Mouse (Mus musculus) neutrophil, adult 5-6 weeks (primary cell): ENCODE results near the gene Efl1. TPM values are rescaled to one million over a fixed set of nuclear protein-coding genes. Genes with fewer than 3 reads are reported as not detected.

Source experiments
- ATAC-seq: fragments of 151-379, 151-347 bp; 2 replicates; pipeline ENCODE4 v1.8.0; 2017; ENCODE audit warnings: mild to moderate bottlenecking, moderate TSS enrichment; ENCODE audit not compliant: insufficient number of reproducible peaks, poor library complexity, low FRiP score, severe bottlenecking; ENCODE audit errors: extremely low read depth
- total RNA-seq: library from RNA; stranded (forward); fragments of 200-1000 nt; gene quantifications from 2 replicates; pipeline ENCODE4 v1.2.3, GENCODE M21; 2017

Gene Efl1
- total RNA-seq: 22.1 and 25.6 TPM in 2 replicates

DNA sequence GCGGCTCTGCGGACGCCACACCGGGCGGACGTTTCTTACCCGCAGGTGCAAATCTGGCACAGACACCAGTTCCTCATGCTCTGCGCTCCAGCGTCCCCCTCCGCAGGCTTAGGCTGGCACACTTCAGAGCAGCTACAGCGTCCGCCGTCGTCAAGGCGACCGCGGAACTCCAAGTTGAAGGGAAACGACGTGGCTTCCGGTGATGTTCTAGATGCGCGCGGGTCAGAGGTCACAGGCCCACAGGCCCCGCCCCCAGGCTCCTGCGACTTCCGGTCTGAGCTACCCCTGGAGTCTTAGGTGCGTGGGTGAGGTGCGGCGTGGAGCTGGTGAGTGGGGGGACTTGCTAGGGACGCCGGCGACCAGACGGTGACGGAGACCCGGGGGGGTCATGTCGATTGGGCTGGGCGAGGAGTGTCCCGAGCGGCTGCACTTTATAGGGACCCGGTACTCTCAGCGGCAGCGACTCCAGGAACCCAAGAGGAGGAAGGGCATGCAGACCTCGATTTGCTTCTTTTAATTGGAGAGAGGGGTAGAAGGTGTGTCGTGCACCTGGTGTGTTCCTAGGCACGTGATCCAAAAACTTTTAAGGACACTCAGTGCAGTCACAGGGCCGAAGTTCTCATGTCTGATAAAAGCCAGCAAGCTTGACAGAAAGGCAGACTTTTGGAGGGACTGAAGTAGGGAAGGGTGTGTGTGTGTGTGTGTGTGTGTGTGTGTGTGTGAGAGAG is at the start of gene Efl1, which contains the start of gene Saxo2:
Gene Efl1 (plus strand): TSS at position 262 of the 728 bp plus-strand sequence.
Gene Saxo2 (minus strand): TSS at position 176 of the 728 bp plus-strand sequence.
- peak; percentile 99 for ATAC-seq

DNA sequence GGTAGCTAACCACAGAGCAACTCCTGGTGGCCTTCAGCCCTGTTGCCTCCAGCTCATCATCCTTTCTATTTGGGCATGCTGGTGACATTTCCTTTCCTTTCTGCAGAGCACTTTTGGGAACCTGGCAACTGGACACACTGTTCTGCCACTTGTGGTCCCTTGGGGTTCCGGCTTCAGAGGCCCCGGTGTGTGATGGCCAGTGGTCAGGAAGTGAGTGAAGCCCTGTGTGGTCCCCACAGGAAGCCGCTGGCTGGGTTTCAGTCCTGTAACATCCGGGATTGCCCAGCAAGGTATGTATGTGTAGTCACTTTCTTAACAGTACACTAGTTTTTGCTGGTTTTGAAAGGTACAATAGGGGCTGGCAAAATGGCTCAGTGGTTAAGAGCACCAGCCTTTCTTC is 46.4 kb upstream of the Efl1 start:
- ATAC-seq: no peak

DNA sequence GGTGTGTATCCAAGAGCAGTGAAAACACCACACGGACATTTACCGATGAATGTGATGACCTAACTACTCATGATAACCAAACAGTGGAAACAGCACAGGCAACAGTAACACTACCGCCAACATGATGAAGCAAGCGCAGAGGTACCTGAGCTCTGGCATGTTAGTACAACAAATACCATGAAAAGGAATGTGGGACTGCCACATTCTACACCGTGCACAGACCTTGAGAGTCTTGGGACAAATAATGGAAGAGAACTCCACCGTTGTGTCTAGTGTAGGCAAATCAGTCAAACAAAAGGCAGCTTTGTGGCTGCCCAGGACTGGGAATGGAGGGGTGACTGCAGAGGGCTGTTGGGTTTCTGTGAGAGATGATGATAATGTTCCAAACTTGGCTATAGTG is 43.0 kb upstream of the Efl1 start:
- ATAC-seq: no peak

DNA sequence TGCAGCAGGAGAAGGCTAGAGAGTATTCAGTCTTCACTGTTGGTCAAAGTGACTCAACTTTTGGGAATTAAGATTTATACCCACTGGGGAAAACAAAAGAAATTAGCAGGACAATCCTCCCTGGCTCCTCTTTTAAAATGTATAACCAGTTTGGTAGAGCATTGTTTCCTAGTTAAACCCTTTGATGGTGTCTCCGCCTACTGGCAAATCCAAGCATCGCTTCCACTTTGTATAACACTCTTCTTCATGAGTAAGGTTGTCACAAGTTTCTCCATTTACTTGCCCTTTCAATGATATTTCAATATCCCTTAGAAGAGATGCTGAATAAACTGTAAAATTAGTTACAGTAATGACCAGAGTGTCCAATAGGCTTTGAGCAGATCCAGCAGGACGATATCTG is 38.8 kb upstream of the Efl1 start:
- ATAC-seq: no peak

DNA sequence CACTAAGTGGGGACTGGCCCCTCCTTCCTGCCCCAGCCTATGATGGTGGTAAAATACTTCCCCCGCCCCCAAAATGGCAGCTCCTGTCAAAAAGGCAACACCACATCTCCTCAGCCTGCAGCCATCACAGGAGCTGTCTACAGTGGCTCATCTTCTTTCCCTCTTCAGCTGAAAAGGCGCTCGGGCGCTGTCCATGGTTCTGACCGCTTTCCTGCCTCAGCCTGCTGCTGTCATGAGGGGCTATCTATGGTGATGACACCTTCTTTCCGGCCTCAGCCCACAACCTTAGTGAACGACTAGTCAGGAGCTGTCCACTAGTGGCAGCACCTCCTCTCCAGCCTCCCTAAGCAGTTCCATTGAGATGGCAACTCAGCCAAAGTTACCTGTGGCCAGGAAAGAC is 23.1 kb upstream of the Efl1 start:
- no peak for ATAC-seq

DNA sequence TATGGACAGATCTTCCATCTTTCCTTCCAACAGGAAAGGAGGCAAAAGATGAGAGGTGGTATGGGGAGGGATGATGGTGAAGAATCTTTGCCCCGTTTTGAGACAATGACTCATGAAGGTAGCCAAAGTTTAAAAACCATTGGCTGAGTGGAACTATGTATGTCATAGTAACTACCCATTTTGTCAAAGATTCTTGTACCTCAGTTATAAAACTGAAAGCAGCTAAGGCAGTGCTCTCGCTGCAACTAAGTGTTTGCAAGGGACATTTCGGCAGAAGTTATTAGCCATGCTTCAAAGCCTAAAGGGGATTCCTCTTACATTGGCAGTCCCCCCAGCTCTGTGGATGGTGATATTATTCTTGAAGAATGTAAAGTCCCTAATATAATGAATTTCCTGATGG is 1.2 kb upstream of the Efl1 start:
- ATAC-seq: no peak

DNA sequence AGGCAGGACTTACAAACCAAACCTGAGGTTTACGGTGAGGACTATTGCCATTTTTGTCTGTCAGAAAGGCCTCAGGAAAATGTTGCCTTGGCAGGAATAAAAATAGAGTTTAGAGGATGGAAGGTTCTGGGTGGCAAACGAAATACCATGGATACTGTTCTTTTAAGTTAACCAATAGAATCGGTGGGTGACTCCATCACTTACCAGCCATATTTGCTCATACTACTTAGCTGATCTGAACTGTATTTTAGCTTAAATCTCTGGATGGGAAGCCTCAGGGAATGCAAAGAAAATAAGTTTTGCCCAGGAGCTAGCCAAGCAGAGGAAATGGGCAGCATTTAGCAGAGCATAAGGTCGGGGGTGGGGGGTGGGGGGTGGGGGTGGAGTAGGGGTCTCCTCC is 505 bp upstream of the Efl1 start:
- ATAC-seq: no peak

DNA sequence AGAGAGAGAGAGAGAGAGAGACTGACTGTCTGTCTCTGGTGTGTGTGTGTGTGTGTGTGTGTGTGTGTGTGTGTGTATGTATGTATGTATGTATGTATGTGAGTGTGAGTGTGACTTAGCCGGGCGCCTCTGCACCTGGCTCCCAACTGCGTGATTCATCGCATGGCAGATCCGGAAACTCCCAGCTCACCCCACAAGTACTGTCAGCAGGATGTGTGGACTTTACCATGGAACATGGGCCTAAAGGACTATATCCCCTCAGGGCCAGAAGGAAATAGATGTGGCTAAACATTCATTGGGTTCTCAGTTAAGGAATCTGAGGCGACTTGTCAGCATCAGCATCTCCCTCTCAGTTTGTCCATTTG is 649 bp downstream of the Efl1 start:
- ATAC-seq: no peak

DNA sequence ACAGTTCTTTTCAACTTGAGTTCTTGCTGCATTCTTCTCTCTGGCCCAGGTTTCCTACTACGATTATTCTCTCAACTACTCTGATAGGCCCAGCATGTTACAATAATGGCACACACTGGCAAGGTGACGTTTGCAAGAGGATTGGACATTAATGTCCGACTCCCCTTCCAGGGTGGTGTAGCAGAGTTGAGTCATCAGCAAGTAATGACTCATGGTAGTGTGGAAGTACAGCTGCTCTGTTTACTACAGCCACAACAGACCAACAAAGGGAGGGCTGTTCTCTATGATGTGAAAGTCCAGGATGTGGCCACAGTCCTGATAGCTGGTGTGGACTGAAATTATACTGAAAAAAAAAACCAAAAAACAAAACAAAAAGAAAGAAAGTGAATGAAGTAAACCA is 16.2 kb downstream of the Efl1 start:
- no peak for ATAC-seq

DNA sequence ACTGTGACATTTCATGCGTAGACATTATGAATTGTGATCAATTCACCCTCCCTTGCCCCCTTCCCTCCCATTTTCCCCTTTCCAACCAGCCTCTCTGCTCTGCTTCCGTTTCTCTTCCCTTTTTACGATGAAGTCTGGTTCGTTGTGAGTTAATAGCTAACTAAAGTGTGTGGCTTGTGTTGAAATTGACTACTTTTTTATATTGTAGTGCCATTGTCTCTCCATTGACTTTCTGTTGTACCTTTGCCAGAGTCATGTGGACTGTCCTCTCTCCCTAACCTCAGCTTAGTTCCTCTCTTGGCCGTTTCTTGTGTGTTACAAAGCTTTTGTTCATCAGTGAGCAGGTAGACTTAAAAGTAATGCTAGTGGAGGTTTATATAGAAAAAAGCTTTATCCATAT is 27.6 kb downstream of the Efl1 start:
- no peak for ATAC-seq

DNA sequence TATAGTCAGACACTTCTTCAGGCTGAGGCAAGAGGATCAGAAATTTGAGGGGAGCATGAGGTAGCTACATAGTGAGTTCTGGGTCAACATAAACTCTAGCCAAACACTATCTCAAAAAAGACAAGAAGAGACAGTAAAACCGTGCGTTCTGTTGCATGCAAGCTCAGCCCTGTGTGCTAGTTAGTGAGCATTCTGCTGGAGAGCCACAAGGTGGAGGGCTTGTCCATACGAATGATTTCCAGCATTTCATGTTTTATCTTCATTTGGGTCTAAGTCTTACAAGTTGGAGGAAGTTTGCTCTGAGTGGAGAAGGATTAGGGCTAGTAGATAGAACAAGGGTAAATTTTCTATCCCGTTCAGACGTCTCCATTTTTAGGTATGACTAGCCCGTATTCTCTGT is 28.4 kb downstream of the Efl1 start:
- ATAC-seq: no peak

DNA sequence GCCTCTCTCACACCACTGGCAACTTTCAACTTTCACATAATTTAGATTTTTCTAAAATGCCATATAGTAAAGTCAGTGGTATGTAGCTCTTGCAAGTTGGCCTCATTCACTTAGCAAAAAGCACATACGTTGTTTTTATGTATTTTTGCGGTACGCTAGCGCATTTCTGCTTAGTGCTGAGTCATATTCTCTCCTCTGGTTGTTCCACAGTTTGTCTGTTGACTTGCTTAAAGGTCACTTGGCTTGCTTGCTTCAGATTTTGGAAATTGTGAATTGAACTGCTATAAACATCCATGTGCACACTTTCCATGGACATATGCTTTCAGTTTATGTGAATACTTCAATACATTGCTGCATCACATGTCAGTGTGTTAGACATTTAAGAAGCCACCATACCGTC is 31.5 kb downstream of the Efl1 start:
- no peak for ATAC-seq

DNA sequence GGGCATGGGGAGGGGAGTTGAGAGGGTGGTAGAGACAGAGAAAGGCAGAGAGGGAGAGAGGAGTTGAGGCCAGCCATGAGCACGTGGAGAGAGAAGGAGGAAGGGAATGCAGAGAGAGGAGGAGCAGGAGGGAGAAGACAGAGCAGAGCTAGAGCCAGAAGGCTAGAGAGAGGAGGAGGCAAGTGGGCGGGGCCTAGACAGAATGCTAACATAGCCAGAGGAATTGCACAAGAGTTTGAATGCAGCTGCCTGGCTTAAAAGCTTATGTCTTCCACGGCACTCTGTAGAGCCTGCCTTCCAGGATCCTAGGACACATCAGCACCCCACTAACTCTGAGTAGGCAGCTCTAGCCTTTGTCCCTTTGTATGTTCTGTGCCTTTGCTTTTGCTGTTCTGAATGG is 40.3 kb downstream of the Efl1 start:
- no peak for ATAC-seq

DNA sequence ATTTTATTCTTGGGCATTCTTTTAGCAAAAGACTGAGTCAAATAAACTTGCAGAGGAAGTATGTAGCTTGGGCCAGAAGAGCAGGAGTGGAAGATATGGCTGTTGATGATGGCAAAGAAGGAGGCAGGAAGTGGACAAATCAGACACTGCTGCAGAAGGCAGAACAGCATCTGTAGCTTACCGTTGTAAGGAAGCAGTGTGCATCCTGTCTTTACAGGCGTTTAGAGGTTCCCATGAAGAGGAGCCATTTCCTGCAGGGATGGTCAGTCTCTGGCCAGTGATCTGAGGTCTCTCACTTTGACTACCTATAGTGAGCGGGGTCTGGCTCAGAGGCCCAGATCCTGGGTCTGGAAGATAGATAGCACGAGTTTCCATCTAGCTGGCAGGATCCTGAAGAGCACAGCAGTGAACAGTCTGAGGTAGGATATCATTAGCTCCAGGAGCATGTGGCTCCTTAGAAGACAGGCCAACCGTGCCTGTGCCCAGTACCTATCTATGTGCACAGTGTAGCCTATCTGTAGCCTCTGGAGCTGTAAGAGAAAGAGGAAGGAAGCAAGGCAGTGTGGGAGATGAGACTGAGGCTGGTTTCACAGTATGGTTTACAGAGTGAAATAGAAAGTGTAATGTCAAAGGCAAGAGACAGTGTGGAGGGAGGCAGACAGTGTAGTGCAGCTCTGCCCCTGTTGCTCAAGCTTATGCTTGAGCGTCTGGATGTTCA is 42.8 kb downstream of the Efl1 start:
- ATAC-seq: peak; percentile 75

DNA sequence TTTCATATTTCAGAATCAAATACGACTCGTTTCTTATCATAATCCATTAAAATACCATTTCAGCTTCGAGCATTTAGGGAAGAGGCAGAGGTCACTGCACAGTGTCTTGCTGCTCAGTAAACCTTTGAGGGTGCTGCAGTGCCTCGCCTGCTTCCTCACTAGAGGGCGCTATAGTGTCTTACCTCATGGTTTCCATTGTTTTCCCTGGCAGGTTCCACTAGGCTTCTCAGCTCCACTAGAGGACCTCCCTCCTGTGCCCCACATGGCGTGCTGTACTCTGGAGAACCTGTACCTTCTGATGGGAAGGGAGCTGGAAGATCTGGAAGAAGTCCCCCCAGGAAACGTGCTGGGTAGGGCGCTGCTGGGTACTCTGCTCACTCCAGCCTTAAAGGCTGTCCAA is 49.3 kb downstream of the Efl1 start:
- ATAC-seq: no peak

DNA sequence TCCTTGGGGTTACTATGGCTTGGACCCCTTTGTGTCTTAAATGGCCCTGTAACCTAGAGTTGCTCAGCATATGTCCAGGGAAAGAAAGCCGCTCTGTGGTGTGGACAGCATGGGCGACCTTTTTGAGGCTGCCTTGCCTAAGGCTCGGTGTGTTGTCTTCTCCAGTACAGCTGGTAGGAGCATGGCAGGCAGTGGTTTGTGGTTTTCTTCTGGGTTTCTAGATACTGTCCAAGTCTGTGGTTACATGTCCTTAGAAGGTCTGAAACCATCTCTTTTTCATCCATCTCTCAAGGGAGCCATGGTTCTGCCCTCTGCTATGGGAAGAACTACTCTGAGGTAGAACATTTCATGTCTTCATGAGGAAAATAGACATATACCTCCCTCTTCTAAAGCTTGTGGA is 50.6 kb downstream of the Efl1 start:
- no peak for ATAC-seq

DNA sequence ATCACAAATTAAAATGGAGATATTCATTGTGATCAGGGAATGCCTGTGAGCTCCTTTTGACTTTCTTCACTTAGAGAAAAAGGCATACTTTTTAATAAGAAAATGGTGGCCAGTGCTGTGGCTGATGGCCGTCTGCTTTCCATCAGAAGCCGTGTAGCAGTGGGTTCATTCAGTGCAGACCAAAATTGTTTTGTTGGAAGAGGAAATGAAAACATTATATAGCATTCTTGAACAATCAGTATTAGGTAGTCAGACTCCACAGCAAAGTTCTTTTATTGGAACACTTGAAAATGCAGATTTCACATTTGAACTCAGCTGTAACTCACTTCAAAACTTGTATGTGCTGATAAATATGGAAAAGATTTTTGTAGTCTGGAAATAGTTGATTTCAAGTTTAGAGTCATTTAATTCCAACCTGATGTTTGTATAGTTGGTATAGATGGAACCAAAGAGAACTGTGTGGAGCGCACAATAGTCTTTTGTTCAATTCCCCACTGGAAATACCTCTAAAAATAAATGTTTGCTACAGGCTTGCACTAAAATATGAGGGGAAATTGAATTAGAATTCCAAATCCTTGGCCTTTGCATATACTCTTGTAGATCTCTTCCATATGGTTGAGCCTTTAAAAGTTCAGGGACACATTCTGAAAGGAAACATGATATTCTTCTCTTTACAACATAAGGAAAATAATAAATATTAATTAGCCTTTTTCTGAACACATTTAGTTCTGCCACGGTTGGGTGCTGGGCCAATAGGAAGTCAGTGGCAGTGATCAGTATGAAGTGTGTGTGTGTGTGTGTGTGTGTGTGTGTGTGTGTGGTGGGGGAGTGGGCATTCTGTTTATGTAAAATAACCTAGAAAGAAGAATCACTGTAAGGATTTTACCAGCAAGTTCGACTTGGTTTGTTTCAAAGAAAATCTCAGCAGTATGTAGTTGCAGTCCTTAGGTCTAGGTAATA is 54.2 kb downstream of the Efl1 start:
- no peak for ATAC-seq

DNA sequence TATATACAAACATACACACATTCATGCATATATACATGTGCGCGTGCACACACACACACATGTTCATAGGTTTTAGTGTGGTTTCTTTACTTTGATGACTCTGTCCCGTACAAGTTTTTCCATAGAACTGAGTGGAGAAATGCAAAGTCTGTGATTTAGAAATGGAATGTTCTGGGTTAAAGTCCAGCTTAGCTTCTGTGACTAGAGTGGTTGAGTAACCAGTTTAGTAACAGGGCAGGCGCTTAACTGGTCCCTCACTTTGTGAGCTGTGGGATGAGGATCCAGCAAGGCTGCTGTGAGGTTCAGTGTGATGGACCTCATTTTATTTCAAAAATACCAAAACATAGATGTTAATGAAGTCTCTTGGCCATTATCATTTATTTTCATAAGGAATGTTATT is 60.8 kb downstream of the Efl1 start:
- ATAC-seq: no peak

DNA sequence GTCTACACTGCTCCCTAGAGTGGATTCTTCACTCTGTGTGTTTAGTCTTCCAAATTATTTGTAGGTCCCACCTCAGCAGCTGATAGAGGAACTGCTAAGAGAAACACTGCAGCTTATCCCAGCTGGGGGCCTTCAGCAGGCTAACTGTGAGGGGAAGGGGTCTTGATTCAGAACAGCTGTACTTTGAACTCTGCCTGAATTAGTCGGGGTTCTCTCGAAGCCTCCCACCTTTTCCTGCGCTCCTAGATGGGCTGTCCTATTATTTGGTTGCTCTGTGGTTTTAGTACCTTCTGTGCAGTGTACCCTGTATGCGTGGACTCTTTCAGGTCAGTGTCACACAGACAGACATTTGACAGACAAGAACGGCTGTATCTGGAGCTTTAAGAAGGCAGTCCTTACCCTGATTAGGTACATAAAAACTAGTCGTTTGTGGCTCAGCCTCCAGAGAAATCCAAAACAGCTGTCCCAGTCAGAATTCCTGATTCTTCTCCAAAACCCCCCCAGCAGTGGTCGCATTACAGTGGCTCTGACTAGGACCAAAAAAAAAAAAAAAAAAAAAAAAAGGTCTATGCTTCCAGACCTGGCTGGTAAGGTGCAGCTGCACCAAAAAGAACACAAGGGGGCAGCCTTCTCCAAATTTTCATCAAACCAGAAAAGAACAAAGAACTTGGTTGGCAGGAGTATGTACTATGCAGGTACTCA is 66.9 kb downstream of the Efl1 start:
- ATAC-seq: peak; percentile 63; the same call in 1 of the 2 replicates
